7 mouse cellular contexts compared by ENCODE assay signal in the genomic region with DNA sequence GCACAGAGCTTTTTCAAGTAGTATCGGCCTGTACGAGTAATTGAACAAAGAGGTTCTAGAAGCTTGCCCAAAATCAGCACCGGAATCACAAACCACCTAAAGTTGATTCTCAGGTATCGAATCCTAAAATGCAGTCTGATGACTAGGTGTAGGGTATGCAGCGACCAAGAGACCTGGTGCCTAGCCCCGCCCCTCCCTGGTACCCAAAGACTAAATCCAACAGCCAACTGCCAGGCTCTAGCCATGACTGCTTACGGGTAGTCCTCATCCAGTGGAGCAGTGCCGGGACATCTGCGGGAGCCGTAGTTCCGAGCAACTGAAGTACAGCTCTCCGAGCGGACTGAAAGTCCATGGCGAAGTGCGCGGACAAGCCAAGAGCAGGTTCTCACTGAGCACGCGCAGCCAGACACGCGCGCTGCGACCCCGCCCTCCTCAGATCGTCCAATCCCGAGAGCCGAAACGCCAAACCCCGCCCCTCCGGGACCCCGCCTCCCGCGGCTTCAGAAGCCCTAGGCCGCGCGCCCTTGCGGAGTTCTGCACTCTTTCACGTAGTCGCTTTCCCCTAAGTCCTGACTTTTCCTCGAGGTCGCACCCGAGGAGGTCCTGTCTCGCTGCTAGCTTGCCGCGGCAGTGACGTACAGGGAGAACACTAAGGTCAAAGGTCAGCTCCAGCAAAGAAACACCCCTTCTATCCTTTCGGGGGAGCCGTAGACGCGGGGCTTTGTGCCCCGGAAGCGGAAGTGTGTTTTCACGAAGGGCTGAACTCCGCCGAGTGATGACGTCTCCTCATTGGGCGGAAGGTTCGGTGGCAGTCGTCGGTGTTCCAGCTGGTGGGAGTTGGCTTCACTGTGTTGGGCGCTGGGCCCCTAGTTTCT. TPM values are rescaled to one million over a fixed set of nuclear protein-coding genes. Genes with fewer than 3 reads are reported as not detected.
DNase-seq lines count a peak whose midpoint lies in the region; ATAC-seq and TF ChIP-seq lines count a peak whose summit lies in the region.
"Not testable (repeated sequence)": the region's sequence is repeated elsewhere in the genome, so short reads cannot be mapped to it uniquely, and the experiment has no call there.

A gene (minus strand): TSS at position 385 of the 875 bp plus-strand sequence.
A gene (plus strand): TSS at position 537 of the 875 bp plus-strand sequence.

- peak within 1 kb of the TSS; percentile 91 for H3K27ac ChIP-seq in embryonic facial prominence, embryonic 12.5 days
- H3K27ac ChIP-seq in kidney, adult 2 months (ENCODE audit: insufficient read depth, low read depth, low read length), result peak within 1 kb of the TSS; percentile 98
- H3K27ac ChIP-seq in limb, embryonic 12.5 days, result peak within 1 kb of the TSS; percentile 87
- peak within 1 kb of the TSS; percentile 87 for H3K27ac ChIP-seq in midbrain, embryonic 15.5 days
- peak within 1 kb of the TSS; percentile 92 for H3K27ac ChIP-seq in spleen, adult 2 months (ENCODE audit: insufficient read depth, low read length)

- peak within 1 kb of the TSS; percentile 77 for H3K9ac ChIP-seq in embryonic facial prominence, embryonic 12.5 days
- peak within 1 kb of the TSS; percentile 75 for H3K9ac ChIP-seq in limb, embryonic 12.5 days (replicated peaks)
- peak within 1 kb of the TSS; percentile 69 for H3K9ac ChIP-seq in midbrain, embryonic 15.5 days

- H3K27me3 ChIP-seq in embryonic facial prominence, embryonic 12.5 days; kidney, adult 2 months (replicated peaks; ENCODE audit: control insufficient read depth, insufficient read depth, low read length); limb, embryonic 12.5 days; midbrain, embryonic 15.5 days (replicated peaks); spleen, adult 2 months (ENCODE audit: control insufficient read depth, insufficient read depth, low read length): not testable (repeated sequence)

- WGBS in embryonic facial prominence, embryonic 12.5 days, result 1% methylated on average over 60 of the region's 60 CpGs
- under 1% methylated on average over 60 of the region's 60 CpGs for WGBS in kidney, adult 2 months
- WGBS in limb, embryonic 12.5 days, result under 1% methylated on average over 60 of the region's 60 CpGs
- under 1% methylated on average over 60 of the region's 60 CpGs for WGBS in midbrain, embryonic 15.5 days
- WGBS in spleen, adult 2 months, result under 1% methylated on average over 60 of the region's 60 CpGs

- TF ChIP-seq POLR2A in kidney, adult 2 months (IDR thresholded peaks at IDR 0.05; ENCODE audit: low read depth, low read length), result peak; percentile 68
- TF ChIP-seq POLR2A in spleen, adult 2 months (IDR thresholded peaks at IDR 0.05; ENCODE audit: low read depth, low read length), result peak; percentile 15; the same call in 1 of the 2 replicates

- peak; percentile 97 for ATAC-seq in embryonic facial prominence, embryonic 12.5 days (ENCODE audit: insufficient number of reproducible peaks, insufficient read depth, low FRiP score, low TSS enrichment)
- ATAC-seq in limb, embryonic 12.5 days (ENCODE audit: insufficient number of reproducible peaks, insufficient read depth, low FRiP score, low TSS enrichment, low read depth), result peak; percentile 99
- ATAC-seq in midbrain, embryonic 15.5 days (replicated peaks), result peak; percentile 99

- TF ChIP-seq CTCF in kidney, adult 2 months (conservative IDR thresholded peaks at IDR 0.05; ENCODE audit: insufficient read depth, insufficient read length, low read depth, low read length); spleen, adult 2 months (IDR thresholded peaks at IDR 0.05; ENCODE audit: extremely low read depth, insufficient read depth, insufficient read length, insufficient replicate concordance): not testable (repeated sequence)

- H3K4me1 ChIP-seq in embryonic facial prominence, embryonic 12.5 days; kidney, adult 2 months (ENCODE audit: control insufficient read depth, insufficient read depth, low read length); limb, embryonic 12.5 days (replicated peaks); midbrain, embryonic 15.5 days; spleen, adult 2 months (ENCODE audit: control insufficient read depth, insufficient read depth, insufficient read length): not testable (repeated sequence)

- DNase-seq in adrenal gland, postnatal 25 days, result peak; percentile 92
- DNase-seq in heart, adult 18-20 months, result peak; percentile 96 to 97
- peak; percentile 97 for DNase-seq in kidney, adult 2 months
- peak; percentile 89 to 90 for DNase-seq in spleen, adult 2 months (ENCODE audit: low read depth in 1 of 2, low spot score in 2 of 2)

- peak within 1 kb of the TSS; percentile 73 for H3K4me3 ChIP-seq in embryonic facial prominence, embryonic 12.5 days
- H3K4me3 ChIP-seq in kidney, adult 2 months (ENCODE audit: insufficient read depth, low read depth, low read length), result peak within 1 kb of the TSS; percentile 95
- peak within 1 kb of the TSS; percentile 73 for H3K4me3 ChIP-seq in limb, embryonic 12.5 days (replicated peaks)
- H3K4me3 ChIP-seq in midbrain, embryonic 15.5 days, result peak within 1 kb of the TSS; percentile 65
- H3K4me3 ChIP-seq in spleen, adult 2 months (ENCODE audit: extremely low read depth, insufficient read depth, insufficient read length), result peak within 1 kb of the TSS; percentile 70

- not testable (repeated sequence) for H3K9me3 ChIP-seq in embryonic facial prominence, embryonic 12.5 days; limb, embryonic 12.5 days; midbrain, embryonic 15.5 days

- H3K4me2 ChIP-seq in embryonic facial prominence, embryonic 12.5 days (replicated peaks), result peak within 1 kb of the TSS; percentile 55
- H3K4me2 ChIP-seq in limb, embryonic 12.5 days, result peak within 1 kb of the TSS; percentile 60
- H3K4me2 ChIP-seq in midbrain, embryonic 15.5 days, result peak within 1 kb of the TSS; percentile 69

- not testable (repeated sequence) for H3K36me3 ChIP-seq in embryonic facial prominence, embryonic 12.5 days; kidney, adult 2 months (ENCODE audit: control insufficient read depth, insufficient read depth, low read length); limb, embryonic 12.5 days; midbrain, embryonic 15.5 days (replicated peaks); spleen, adult 2 months (ENCODE audit: control insufficient read depth, insufficient read depth, low read length)

RNA-seq across cellular contexts. Expression of the first gene that starts in this region (rescaled TPM):
- 11.5 and 15.7 TPM in 2 replicates for total RNA-seq in adrenal gland, postnatal 25 days (2021)
- polyA plus RNA-seq in embryonic facial prominence, embryonic 12.5 days (2016; fragmentation: Nextera tagmentation; extraction: Ambion mirVana), result 40.8 and 46.7 TPM in 2 replicates
- 10 to 100 TPM in 1 of 2 experiments, 1 to 10 TPM in 1; 7.8 to 10.4 TPM for total RNA-seq in heart, adult 18-20 months (2021)
- polyA plus RNA-seq in kidney, adult 2 months (2012; rRNA removed), result 7.0 and 9.1 TPM in 2 replicates
- polyA plus RNA-seq in limb, embryonic 12.5 days (2016; fragmentation: Nextera tagmentation; extraction: Ambion mirVana), result 44.9 and 45.6 TPM in 2 replicates
- 36.8 and 38.4 TPM in 2 replicates for polyA plus RNA-seq in midbrain, embryonic 15.5 days (2015; fragmentation: Nextera tagmentation; extraction: Ambion mirVana)
- 2.2 and 3.1 TPM in 2 replicates for polyA plus RNA-seq in spleen, adult 2 months (2012; rRNA removed)

RNA-seq across cellular contexts. Expression of the second gene that starts in this region (rescaled TPM):
- 131 and 173 TPM in 2 replicates for total RNA-seq in adrenal gland, postnatal 25 days (2021)
- 157 and 179 TPM in 2 replicates for polyA plus RNA-seq in embryonic facial prominence, embryonic 12.5 days (2016; fragmentation: Nextera tagmentation; extraction: Ambion mirVana)
- 100 to 1,000 TPM in 1 of 2 experiments, 10 to 100 TPM in 1; 90.2 to 109 TPM for total RNA-seq in heart, adult 18-20 months (2021)
- polyA plus RNA-seq in kidney, adult 2 months (2012; rRNA removed), result 12.8 and 14.5 TPM in 2 replicates
- polyA plus RNA-seq in limb, embryonic 12.5 days (2016; fragmentation: Nextera tagmentation; extraction: Ambion mirVana), result 153 and 170 TPM in 2 replicates
- 173 and 176 TPM in 2 replicates for polyA plus RNA-seq in midbrain, embryonic 15.5 days (2015; fragmentation: Nextera tagmentation; extraction: Ambion mirVana)
- polyA plus RNA-seq in spleen, adult 2 months (2012; rRNA removed), result 10.5 and 10.6 TPM in 2 replicates

Comparison
In these comparisons a context has a peak if more than half of its experiments do, and no peak if none do; other contexts are left out.
1. Peak in every context shown above with its lines: DNase-seq, ATAC-seq, H3K4me3 ChIP-seq and H3K27ac ChIP-seq.